Mouse (Mus musculus) midbrain, embryonic 16.5 days (tissue): Measurements from ENCODE around the gene Csf1. TPM values are rescaled to one million over a fixed set of nuclear protein-coding genes. Genes with fewer than 3 reads are reported as not detected.
"Not testable (repeated sequence)": the region's sequence is repeated elsewhere in the genome, so short reads cannot be mapped to it uniquely, and the experiment has no call there.

Source experiments
- ATAC-seq: fragments of 200-750 bp; cut with Nextera tagmentation; 2 replicates; pipeline ENCODE4 v1.8.0; 2017; ENCODE audit warnings: moderate TSS enrichment
- H3K27ac ChIP-seq: fragments of 300-500 bp; sonication (generic); 2 replicates; pipeline ENCODE4 v1.5.1; 2014; ENCODE audit warnings: mild to moderate bottlenecking, low read length, mixed read lengths
- H3K27me3 ChIP-seq: fragments of 300-500 bp; sonication (generic); 2 replicates; pipeline ENCODE4 v1.6.1; 2014; ENCODE audit warnings: low read depth, low read length, mixed read lengths; ENCODE audit not compliant: control insufficient read depth, insufficient read depth
- H3K36me3 ChIP-seq: fragments of 300-500 bp; sonication (generic); 2 replicates; pipeline ENCODE4 v1.6.1; 2014; ENCODE audit warnings: mild to moderate bottlenecking, low read length, moderate library complexity, mixed read lengths; ENCODE audit not compliant: control insufficient read depth, insufficient read depth
- H3K4me1 ChIP-seq: fragments of 300-500 bp; sonication (generic); 2 replicates; pipeline ENCODE4 v1.6.1; 2014; ENCODE audit warnings: mild to moderate bottlenecking, low read length, mixed read lengths; ENCODE audit not compliant: control insufficient read depth, insufficient read depth
- H3K4me2 ChIP-seq: fragments of 300-500 bp; sonication (generic); 2 replicates; pipeline ENCODE4 v1.6.1; 2014; ENCODE audit warnings: mild to moderate bottlenecking, low read length, mixed read lengths
- H3K4me3 ChIP-seq: fragments of 300-500 bp; sonication (generic); 2 replicates; pipeline ENCODE4 v1.5.1; 2014; ENCODE audit warnings: low read depth, mild to moderate bottlenecking, low read length, moderate library complexity, mixed read lengths
- H3K9ac ChIP-seq: fragments of 300-500 bp; sonication (generic); 2 replicates; pipeline ENCODE4 v1.6.1; 2014; ENCODE audit warnings: low read depth, low read length, mixed read lengths
- H3K9me3 ChIP-seq: fragments of 300-500 bp; sonication (generic); replicated peaks from 2 replicates; pipeline ENCODE4 v1.6.1; 2014; ENCODE audit warnings: mild to moderate bottlenecking, low read length, mixed read lengths; ENCODE audit not compliant: control insufficient read depth, poor library complexity, severe bottlenecking
- WGBS: fragments of 180-500 bp; shearing (Covaris S2); extraction: QIAGEN DNeasy Blood & Tissue Kit; methylation state at CpG from one replicate; pipeline ENCODE4 v1.1.7; 2014; 5-methylcytosine and 5-hydroxymethylcytosine counted together
- polyA plus RNA-seq: library from polyadenylated mRNA; unstranded; fragments of >200 nt; fragmentation: Nextera tagmentation; extraction: Ambion mirVana; gene quantifications from 2 replicates; pipeline ENCODE4 v1.2.1, GENCODE M21; 2015

The Csf1 gene
- polyA plus RNA-seq, 1 experiment from 2014 or later: 6.3 TPM

- H3K9ac ChIP-seq: no peak overlapping the region
- peaks cover 19% of the 10 kb centered on the region for H3K4me1 ChIP-seq
- no peaks in the 10 kb centered on the region for H3K36me3 ChIP-seq
- H3K27ac ChIP-seq: no peak overlapping the region
- H3K9me3 ChIP-seq: no peaks in the 10 kb centered on the region
- H3K4me3 ChIP-seq: no peak overlapping the region
- H3K4me2 ChIP-seq: no peak overlapping the region
- WGBS: 79% methylated on average over 1 of the region's 1 CpGs
- ATAC-seq: no peak
- no peaks in the 10 kb centered on the region for H3K27me3 ChIP-seq
Observed at GRCm38 (mm10) chr3:107737609-107738190, 22.6 kb downstream of the Csf1 start.

DNA sequence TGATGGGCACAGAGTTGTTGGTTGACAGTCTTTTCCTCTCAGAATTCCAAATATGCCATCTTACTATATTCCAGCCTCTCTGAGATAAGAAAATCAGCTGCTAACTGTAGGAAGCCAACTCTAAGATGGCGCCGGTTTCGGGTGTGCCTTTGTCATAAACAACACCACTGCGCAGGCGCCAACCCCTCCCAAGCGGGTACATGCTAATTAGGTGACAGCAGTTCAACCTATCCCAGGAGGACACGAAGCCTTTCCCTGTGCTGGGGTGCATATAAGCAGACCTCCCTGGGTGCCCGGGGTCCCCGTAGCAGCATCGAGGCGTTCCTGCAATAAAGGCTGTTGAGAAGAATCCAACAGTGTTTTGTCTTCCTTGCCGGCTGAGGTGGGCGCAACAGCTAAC, 24.6 kb downstream of the Csf1 start:
- not testable (repeated sequence) for ATAC-seq

GRCm38 (mm10) chr3:107733329-107733728, 26.9 kb downstream of the Csf1 start:
- 88% methylated on average over 1 of the region's 1 CpGs for WGBS
- H3K4me2 ChIP-seq: no peak overlapping the region
- no peaks in the 10 kb centered on the region for H3K4me1 ChIP-seq
- no peaks in the 10 kb centered on the region for H3K36me3 ChIP-seq
- no peaks in the 10 kb centered on the region; the same call in 1 of the 2 replicates for H3K27me3 ChIP-seq
- ATAC-seq: no peak
- no peaks in the 10 kb centered on the region for H3K9me3 ChIP-seq
- H3K9ac ChIP-seq: no peak overlapping the region
- no peak overlapping the region for H3K4me3 ChIP-seq
- no peak overlapping the region for H3K27ac ChIP-seq

More for the DNA sequence above, 24.6 kb downstream of the Csf1 start:
- WGBS: 95% methylated on average over 13 of the region's 13 CpGs
- H3K27me3 ChIP-seq, H3K4me3 ChIP-seq, H3K9me3 ChIP-seq, H3K36me3 ChIP-seq, H3K4me2 ChIP-seq, H3K27ac ChIP-seq, H3K9ac ChIP-seq: not testable (repeated sequence)
- peaks cover 10% of the 10 kb centered on the region for H3K4me1 ChIP-seq

GRCm38 (mm10) chr3:107730236-107730635, 30.0 kb downstream of the Csf1 start:
- no peaks in the 10 kb centered on the region for H3K36me3 ChIP-seq
- H3K4me3 ChIP-seq: no peak overlapping the region
- no peak overlapping the region for H3K27ac ChIP-seq
- H3K27me3 ChIP-seq: no peaks in the 10 kb centered on the region; the same call in 1 of the 2 replicates
- no peak overlapping the region for H3K9ac ChIP-seq
- no peaks in the 10 kb centered on the region for H3K4me1 ChIP-seq
- 77% methylated on average over 2 of the region's 2 CpGs for WGBS
- no peaks in the 10 kb centered on the region for H3K9me3 ChIP-seq
- no peak overlapping the region for H3K4me2 ChIP-seq
- no peak for ATAC-seq

- H3K27ac ChIP-seq: no peak overlapping the region
- H3K4me2 ChIP-seq: no peak overlapping the region
- WGBS: 83% methylated on average over 1 of the region's 1 CpGs
- H3K4me1 ChIP-seq: no peaks in the 10 kb centered on the region
- H3K36me3 ChIP-seq: no peaks in the 10 kb centered on the region
- no peak for ATAC-seq
- H3K9ac ChIP-seq: no peak overlapping the region
- H3K4me3 ChIP-seq: no peak overlapping the region
- H3K27me3 ChIP-seq: no peaks in the 10 kb centered on the region; the same call in 1 of the 2 replicates
- no peaks in the 10 kb centered on the region for H3K9me3 ChIP-seq
Observed at GRCm38 (mm10) chr3:107728509-107728908, 31.8 kb downstream of the Csf1 start.

DNA sequence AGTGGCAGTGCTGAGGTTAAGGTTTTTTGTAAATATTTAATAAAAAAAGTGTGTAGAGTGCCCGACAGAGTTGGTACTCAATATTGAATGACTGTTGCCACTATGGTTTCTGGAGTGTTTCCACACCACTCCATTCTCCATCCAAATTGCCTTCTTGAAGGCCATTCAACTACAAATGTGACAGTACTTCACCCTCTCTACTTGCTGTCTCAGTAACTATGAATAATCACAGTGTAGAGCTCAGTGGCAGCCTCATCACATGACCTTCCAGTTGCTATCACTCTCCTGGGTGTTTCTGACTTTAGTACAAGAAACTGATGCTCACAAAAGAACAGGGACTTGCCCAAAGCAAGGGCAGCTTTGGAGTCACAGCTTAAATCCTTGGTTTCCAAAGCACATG, 44.3 kb downstream of the Csf1 start:
- Histone ChIP-seq H3K9ac (no peak overlapping the region), H3K9me3 (no peaks in the 10 kb centered on the region), H3K27me3 (no peaks in the 10 kb centered on the region), H3K27ac (no peak overlapping the region), H3K4me2 (no peak overlapping the region), H3K36me3 (no peaks in the 10 kb centered on the region), H3K4me1 (no peaks in the 10 kb centered on the region), H3K4me3 (no peak overlapping the region)
- WGBS: 79% methylated on average over 1 of the region's 1 CpGs
- ATAC-seq: no peak

- 73% methylated on average over 5 of the region's 5 CpGs for WGBS
- H3K4me3 ChIP-seq: no peak overlapping the region
- no peaks in the 10 kb centered on the region for H3K27me3 ChIP-seq
- no peak overlapping the region for H3K4me2 ChIP-seq
- no peak for ATAC-seq
- H3K9me3 ChIP-seq: no peaks in the 10 kb centered on the region
- no peak overlapping the region for H3K9ac ChIP-seq
- H3K27ac ChIP-seq: no peak overlapping the region
- no peaks in the 10 kb centered on the region for H3K4me1 ChIP-seq
- H3K36me3 ChIP-seq: no peaks in the 10 kb centered on the region
Observed at GRCm38 (mm10) chr3:107714276-107714933, 45.9 kb downstream of the Csf1 start.

GRCm38 (mm10) chr3:107712081-107712480, 48.2 kb downstream of the Csf1 start:
- no peak overlapping the region for H3K9ac ChIP-seq
- 77% methylated on average over 3 of the region's 3 CpGs for WGBS
- no peaks in the 10 kb centered on the region for H3K9me3 ChIP-seq
- no peaks in the 10 kb centered on the region for H3K4me1 ChIP-seq
- H3K27me3 ChIP-seq: no peaks in the 10 kb centered on the region
- H3K27ac ChIP-seq: no peak overlapping the region
- ATAC-seq: no peak
- no peak overlapping the region for H3K4me3 ChIP-seq
- no peaks in the 10 kb centered on the region for H3K36me3 ChIP-seq
- no peak overlapping the region for H3K4me2 ChIP-seq

GRCm38 (mm10) chr3:107709156-107709555, 51.1 kb downstream of the Csf1 start:
- no peaks in the 10 kb centered on the region for H3K27me3 ChIP-seq
- no peak for ATAC-seq
- H3K4me3 ChIP-seq: no peak overlapping the region
- WGBS: 24% methylated on average over 3 of the region's 3 CpGs
- H3K9me3 ChIP-seq: no peaks in the 10 kb centered on the region
- H3K4me1 ChIP-seq: no peaks in the 10 kb centered on the region
- no peak overlapping the region for H3K27ac ChIP-seq
- H3K36me3 ChIP-seq: no peaks in the 10 kb centered on the region
- no peak overlapping the region for H3K4me2 ChIP-seq
- H3K9ac ChIP-seq: no peak overlapping the region
